Mouse (Mus musculus): ENCODE data around the gene Sphkap. TPM values are rescaled to one million over a fixed set of nuclear protein-coding genes. Genes with fewer than 3 reads are reported as not detected.

The Sphkap gene
- polyA plus RNA-seq, 1 experiment from 2014 or later, result 0.10 TPM

- 17% methylated on average over 8 of the region's 8 CpGs for WGBS
- no peaks in the 10 kb centered on the region for H3K27me3 ChIP-seq (replicated peaks; ENCODE audit: insufficient read depth, low read length)
- H3K36me3 ChIP-seq (ENCODE audit: insufficient read depth, low read length), result no peaks in the 10 kb centered on the region
- no peak for TF ChIP-seq CTCF (IDR thresholded peaks at IDR 0.05)
- H3K9me3 ChIP-seq (ENCODE audit: low read length), result no peaks in the 10 kb centered on the region
- no peaks in the 10 kb centered on the region for H3K4me1 ChIP-seq (ENCODE audit: insufficient read depth, low read depth, low read length)
- no peak overlapping the region for H3K4me3 ChIP-seq (ENCODE audit: low read depth, low read length)
- H3K9ac ChIP-seq (replicated peaks; ENCODE audit: low read depth), result no peak overlapping the region
- H3K27ac ChIP-seq (ENCODE audit: low read length), result no peak overlapping the region
- H3K4me2 ChIP-seq (replicated peaks; ENCODE audit: low read depth, low read length), result no peak overlapping the region
- no peak for ATAC-seq
- DNase-seq (ENCODE audit: low spot score), result no peak
Measured at GRCm38 (mm10) chr1:83406882-83407549, 984 bp downstream of the Sphkap start.

- Histone ChIP-seq H3K27ac (ENCODE audit: low read length) (no peak overlapping the region), H3K27me3 (replicated peaks; ENCODE audit: insufficient read depth, low read length) (no peaks in the 10 kb centered on the region), H3K4me1 (ENCODE audit: insufficient read depth, low read depth, low read length) (no peaks in the 10 kb centered on the region), H3K9me3 (ENCODE audit: low read length) (no peaks in the 10 kb centered on the region), H3K4me2 (replicated peaks; ENCODE audit: low read depth, low read length) (no peak overlapping the region), H3K36me3 (ENCODE audit: insufficient read depth, low read length) (no peaks in the 10 kb centered on the region), H3K4me3 (ENCODE audit: low read depth, low read length) (no peak overlapping the region), H3K9ac (replicated peaks; ENCODE audit: low read depth) (no peak overlapping the region)
- 83% methylated on average over 1 of the region's 1 CpGs for WGBS
- DNase-seq (ENCODE audit: low spot score) (no peak), ATAC-seq (no peak)
- TF ChIP-seq EP300 (IDR thresholded peaks at IDR 0.05), result no peak
- no peak for TF ChIP-seq CTCF (IDR thresholded peaks at IDR 0.05)
Measured at GRCm38 (mm10) chr1:83401079-83401478, 6.9 kb downstream of the Sphkap start.

- TF ChIP-seq CTCF (IDR thresholded peaks at IDR 0.05) (no peak), EP300 (IDR thresholded peaks at IDR 0.05) (no peak)
- Histone ChIP-seq H3K4me3 (ENCODE audit: low read depth, low read length) (no peak overlapping the region), H3K9ac (replicated peaks; ENCODE audit: low read depth) (no peak overlapping the region), H3K27ac (ENCODE audit: low read length) (no peak overlapping the region), H3K27me3 (replicated peaks; ENCODE audit: insufficient read depth, low read length) (no peaks in the 10 kb centered on the region), H3K4me2 (replicated peaks; ENCODE audit: low read depth, low read length) (no peak overlapping the region), H3K36me3 (ENCODE audit: insufficient read depth, low read length) (no peaks in the 10 kb centered on the region), H3K9me3 (ENCODE audit: low read length) (no peaks in the 10 kb centered on the region), H3K4me1 (ENCODE audit: insufficient read depth, low read depth, low read length) (no peaks in the 10 kb centered on the region)
- DNase-seq (ENCODE audit: low spot score), result no peak
- ATAC-seq, result no peak
- WGBS, result 89% methylated on average over 2 of the region's 2 CpGs
Measured at GRCm38 (mm10) chr1:83396284-83396683, 11.7 kb downstream of the Sphkap start.

GRCm38 (mm10) chr1:83395559-83395958, 12.4 kb downstream of the Sphkap start:
- Histone ChIP-seq H3K4me2 (replicated peaks; ENCODE audit: low read depth, low read length) (no peak overlapping the region), H3K27ac (ENCODE audit: low read length) (no peak overlapping the region), H3K9ac (replicated peaks; ENCODE audit: low read depth) (no peak overlapping the region), H3K27me3 (replicated peaks; ENCODE audit: insufficient read depth, low read length) (no peaks in the 10 kb centered on the region), H3K4me1 (ENCODE audit: insufficient read depth, low read depth, low read length) (no peaks in the 10 kb centered on the region), H3K36me3 (ENCODE audit: insufficient read depth, low read length) (no peaks in the 10 kb centered on the region), H3K4me3 (ENCODE audit: low read depth, low read length) (no peak overlapping the region), H3K9me3 (ENCODE audit: low read length) (no peaks in the 10 kb centered on the region)
- DNase-seq (ENCODE audit: low spot score) (no peak), ATAC-seq (no peak)
- 42% methylated on average over 5 of the region's 5 CpGs for WGBS
- TF ChIP-seq EP300 (IDR thresholded peaks at IDR 0.05), result no peak
- TF ChIP-seq CTCF (IDR thresholded peaks at IDR 0.05), result no peak

GRCm38 (mm10) chr1:83389419-83389818, 18.6 kb downstream of the Sphkap start:
- H3K4me1 ChIP-seq (ENCODE audit: insufficient read depth, low read depth, low read length), result no peaks in the 10 kb centered on the region
- ATAC-seq, result no peak
- DNase-seq (ENCODE audit: low spot score), result no peak
- H3K9me3 ChIP-seq (ENCODE audit: low read length), result no peaks in the 10 kb centered on the region
- no peak overlapping the region for H3K27ac ChIP-seq (ENCODE audit: low read length)
- no peak overlapping the region for H3K9ac ChIP-seq (replicated peaks; ENCODE audit: low read depth)
- no peaks in the 10 kb centered on the region for H3K27me3 ChIP-seq (replicated peaks; ENCODE audit: insufficient read depth, low read length)
- no peak overlapping the region for H3K4me2 ChIP-seq (replicated peaks; ENCODE audit: low read depth, low read length)
- TF ChIP-seq EP300 (IDR thresholded peaks at IDR 0.05) (no peak), CTCF (IDR thresholded peaks at IDR 0.05) (no peak)
- 72% methylated on average over 4 of the region's 4 CpGs for WGBS
- H3K4me3 ChIP-seq (ENCODE audit: low read depth, low read length), result no peak overlapping the region
- H3K36me3 ChIP-seq (ENCODE audit: insufficient read depth, low read length), result no peaks in the 10 kb centered on the region

GRCm38 (mm10) chr1:83377404-83377803, 30.6 kb downstream of the Sphkap start:
- no peak overlapping the region for H3K9ac ChIP-seq (replicated peaks; ENCODE audit: low read depth)
- ATAC-seq, result no peak
- H3K27me3 ChIP-seq (replicated peaks; ENCODE audit: insufficient read depth, low read length), result no peaks in the 10 kb centered on the region
- no peaks in the 10 kb centered on the region for H3K36me3 ChIP-seq (ENCODE audit: insufficient read depth, low read length)
- 55% methylated on average over 1 of the region's 1 CpGs for WGBS
- H3K4me1 ChIP-seq (ENCODE audit: insufficient read depth, low read depth, low read length), result no peaks in the 10 kb centered on the region
- H3K27ac ChIP-seq (ENCODE audit: low read length), result no peak overlapping the region
- H3K4me3 ChIP-seq (ENCODE audit: low read depth, low read length), result no peak overlapping the region
- no peak for TF ChIP-seq CTCF (IDR thresholded peaks at IDR 0.05)
- no peak for TF ChIP-seq EP300 (IDR thresholded peaks at IDR 0.05)
- H3K4me2 ChIP-seq (replicated peaks; ENCODE audit: low read depth, low read length), result no peak overlapping the region
- DNase-seq (ENCODE audit: low spot score), result no peak
- no peaks in the 10 kb centered on the region for H3K9me3 ChIP-seq (ENCODE audit: low read length)

- 82% methylated on average over 5 of the region's 5 CpGs for WGBS
- Histone ChIP-seq H3K4me1 (ENCODE audit: insufficient read depth, low read depth, low read length) (no peaks in the 10 kb centered on the region), H3K9ac (replicated peaks; ENCODE audit: low read depth) (no peak overlapping the region), H3K9me3 (ENCODE audit: low read length) (no peaks in the 10 kb centered on the region), H3K27me3 (replicated peaks; ENCODE audit: insufficient read depth, low read length) (no peaks in the 10 kb centered on the region), H3K4me2 (replicated peaks; ENCODE audit: low read depth, low read length) (no peak overlapping the region), H3K27ac (ENCODE audit: low read length) (no peak overlapping the region), H3K36me3 (ENCODE audit: insufficient read depth, low read length) (no peaks in the 10 kb centered on the region), H3K4me3 (ENCODE audit: low read depth, low read length) (no peak overlapping the region)
- no peak for TF ChIP-seq CTCF (IDR thresholded peaks at IDR 0.05)
- ATAC-seq, result no peak
- no peak for DNase-seq (ENCODE audit: low spot score)
Measured at GRCm38 (mm10) chr1:83366456-83366855, 41.5 kb downstream of the Sphkap start.
